9 mouse cellular contexts compared by ENCODE assay signal in the genomic region with DNA sequence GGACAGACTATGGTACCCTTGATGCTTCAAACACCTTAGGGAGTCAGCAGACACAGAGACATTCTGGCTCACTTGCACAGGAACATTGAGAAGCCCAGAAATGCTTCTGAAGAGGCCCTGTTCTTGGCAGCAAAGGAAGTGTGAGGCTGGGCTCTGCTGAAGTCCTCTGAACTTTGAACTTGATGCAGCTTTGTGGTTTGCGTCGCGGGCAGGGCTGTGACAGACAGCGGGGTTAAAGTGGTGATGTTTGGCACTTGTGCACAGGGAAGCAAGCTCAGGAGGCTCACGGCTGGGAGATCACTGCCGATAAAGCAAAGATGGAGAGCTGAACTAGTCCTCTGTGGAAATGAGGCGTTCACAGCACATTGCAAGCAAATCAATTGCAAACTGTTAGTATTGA.
DNase-seq lines count a peak whose midpoint lies in the region; ATAC-seq and TF ChIP-seq lines count a peak whose summit lies in the region.
"Had no signal": no experiment of that assay in that cellular context is flagged by ENCODE, and none has a peak within 500 bp of the region (broad histone marks: within the 10 kb centered on the region; RNA-seq: fewer than 3 reads in every experiment).

No protein-coding gene starts in this region.

- no peaks in the 10 kb centered on the region for H3K36me3 ChIP-seq in heart, embryonic 15.5 days
- H3K36me3 ChIP-seq in spleen, adult 2 months (ENCODE audit: control insufficient read depth, insufficient read depth, low read length): no peaks in the 10 kb centered on the region
- no peaks in the 10 kb centered on the region for H3K36me3 ChIP-seq in hindbrain, embryonic 16.5 days (ENCODE audit: control insufficient read depth, insufficient read depth, low read length)
- H3K36me3 ChIP-seq: heart, embryonic 12.5 days had no signal

- peak overlapping the region; percentile 54 for H3K27ac ChIP-seq in heart, embryonic 15.5 days
- peak overlapping the region; percentile 56 for H3K27ac ChIP-seq in spleen, adult 2 months (ENCODE audit: insufficient read depth, low read length)
- H3K27ac ChIP-seq in hindbrain, embryonic 16.5 days (ENCODE audit: low read depth, low read length): no peak overlapping the region

- no peak for TF ChIP-seq POLR2A in brain, embryonic 14.5 days (IDR thresholded peaks at IDR 0.05; ENCODE audit: borderline replicate concordance, extremely low read depth, insufficient read depth, insufficient read length, poor library complexity, severe bottlenecking)
- no peak for TF ChIP-seq POLR2A in spleen, adult 2 months (IDR thresholded peaks at IDR 0.05; ENCODE audit: low read depth, low read length)

- no peaks in the 10 kb centered on the region for H3K27me3 ChIP-seq in heart, embryonic 15.5 days
- no peaks in the 10 kb centered on the region for H3K27me3 ChIP-seq in spleen, adult 2 months (ENCODE audit: control insufficient read depth, insufficient read depth, low read length)
- H3K27me3 ChIP-seq in hindbrain, embryonic 16.5 days (replicated peaks; ENCODE audit: control insufficient read depth, insufficient read depth, low read length): no peaks in the 10 kb centered on the region
- H3K27me3 ChIP-seq: heart, embryonic 12.5 days had no signal

- H3K4me2 ChIP-seq in heart, embryonic 15.5 days: no peak overlapping the region
- H3K4me2 ChIP-seq in hindbrain, embryonic 16.5 days (ENCODE audit: low read length): no peak overlapping the region
- H3K4me2 ChIP-seq: heart, embryonic 12.5 days had no signal

- no peak for ATAC-seq in heart, embryonic 15.5 days (replicated peaks; ENCODE audit: insufficient number of reproducible peaks, insufficient read depth, low FRiP score, low read depth)
- ATAC-seq in erythroid progenitor cell, adult 5-6 weeks (replicated peaks; ENCODE audit: low FRiP score, poor library complexity, severe bottlenecking): no peak
- no peak for ATAC-seq in hindbrain, embryonic 16.5 days

- WGBS in heart, embryonic 15.5 days: 40% methylated on average over 7 of the region's 7 CpGs
- 10% methylated on average over 7 of the region's 7 CpGs for WGBS in spleen, adult 2 months
- WGBS in hindbrain, embryonic 16.5 days: 62% methylated on average over 7 of the region's 7 CpGs

- H3K9ac ChIP-seq in heart, embryonic 15.5 days: no peak overlapping the region
- H3K9ac ChIP-seq in hindbrain, embryonic 16.5 days (ENCODE audit: low read depth, low read length): no peak overlapping the region
- H3K9ac ChIP-seq: heart, embryonic 12.5 days had no signal

- TF ChIP-seq CTCF in brain, embryonic 14.5 days (IDR thresholded peaks at IDR 0.05; ENCODE audit: borderline replicate concordance, extremely low read depth, insufficient read depth, insufficient read length): no peak
- no peak for TF ChIP-seq CTCF in spleen, adult 2 months (IDR thresholded peaks at IDR 0.05; ENCODE audit: extremely low read depth, insufficient read depth, insufficient read length, insufficient replicate concordance)

- H3K9me3 ChIP-seq in heart, embryonic 15.5 days (replicated peaks): no peaks in the 10 kb centered on the region
- H3K9me3 ChIP-seq in hindbrain, embryonic 16.5 days (ENCODE audit: control insufficient read depth, low read length): no peaks in the 10 kb centered on the region
- H3K9me3 ChIP-seq: heart, embryonic 12.5 days had no signal

- peaks cover 15% of the 10 kb centered on the region for H3K4me1 ChIP-seq in heart, embryonic 15.5 days (replicated peaks)
- H3K4me1 ChIP-seq in spleen, adult 2 months (ENCODE audit: control insufficient read depth, insufficient read depth, insufficient read length): peaks cover 12% of the 10 kb centered on the region; the same call in 1 of the 2 replicates
- no peaks in the 10 kb centered on the region; the same call in 1 of the 2 replicates for H3K4me1 ChIP-seq in hindbrain, embryonic 16.5 days (ENCODE audit: control insufficient read depth, insufficient read depth, low read depth, low read length)

- DNase-seq in heart, adult 18-20 months: no peak
- DNase-seq in brain, embryonic 14.5 days (ENCODE audit: low read depth): peak; percentile 34
- peak; percentile 18 for DNase-seq in kidney, postnatal 10 days
- peak in 1 of 2 experiments; percentile 32 for DNase-seq in spleen, adult 2 months (ENCODE audit: low read depth in 1 of 2, low spot score in 2 of 2)
- DNase-seq in layer of hippocampus, postnatal 36 days: no peak

- H3K4me3 ChIP-seq in heart, embryonic 15.5 days: no peak overlapping the region
- H3K4me3 ChIP-seq in spleen, adult 2 months (ENCODE audit: extremely low read depth, insufficient read depth, insufficient read length): no peak overlapping the region
- H3K4me3 ChIP-seq in hindbrain, embryonic 16.5 days (ENCODE audit: low read length): no peak overlapping the region
- H3K4me3 ChIP-seq: heart, embryonic 12.5 days had no signal

Comparison
In these comparisons a context has a peak if more than half of its experiments do, and no peak if none do; other contexts are left out.
1. DNase-seq: peak in brain, embryonic 14.5 days (single experiment) and kidney, postnatal 10 days (single experiment); none in heart, adult 18-20 months (0 of 2) and layer of hippocampus, postnatal 36 days (0 of 2).